Mouse (Mus musculus): Measurements from ENCODE around the gene Zfp983.

GRCm38 (mm10) chr17:21703414-21703813 lies 53.0 kb downstream of the Zfp983 start:
- TF ChIP-seq KAT2A (conservative IDR thresholded peaks at IDR 0.05; ENCODE audit: low read depth, low read length) (no peak), GABPA (IDR thresholded peaks at IDR 0.05; ENCODE audit: low read depth, low read length) (no peak; the same call in 1 of the 2 replicates), USF1 (IDR thresholded peaks at IDR 0.05; ENCODE audit: low read depth, low read length) (no peak), CTCF (IDR thresholded peaks at IDR 0.05 in 2 of 3, conservative IDR thresholded peaks at IDR 0.05 in 1 of 3; ENCODE audit: control insufficient read depth in 1 of 3, insufficient read depth in 1 of 3, low read depth in 2 of 3, low read length in 3 of 3, poor library complexity in 1 of 3, severe bottlenecking in 1 of 3) (no peak), ETS1 (IDR thresholded peaks at IDR 0.05; ENCODE audit: low read depth, low read length) (no peak), USF2 (IDR thresholded peaks at IDR 0.05; ENCODE audit: borderline replicate concordance in 1 of 2, insufficient read depth in 1 of 2, low read depth in 1 of 2, low read length in 2 of 2) (no peak), NRF1 (IDR thresholded peaks at IDR 0.05; ENCODE audit: insufficient read depth, low read depth, low read length, poor library complexity, severe bottlenecking) (no peak), POLR2A (IDR thresholded peaks at IDR 0.05; ENCODE audit: control insufficient read depth in 1 of 2, insufficient read depth in 1 of 2, low read depth in 1 of 2, low read length in 2 of 2, poor library complexity in 1 of 2) (no peak), ZC3H11A (IDR thresholded peaks at IDR 0.05; ENCODE audit: low read depth, low read length) (no peak)

Data from MEL (cell line).